In the genomic region with DNA sequence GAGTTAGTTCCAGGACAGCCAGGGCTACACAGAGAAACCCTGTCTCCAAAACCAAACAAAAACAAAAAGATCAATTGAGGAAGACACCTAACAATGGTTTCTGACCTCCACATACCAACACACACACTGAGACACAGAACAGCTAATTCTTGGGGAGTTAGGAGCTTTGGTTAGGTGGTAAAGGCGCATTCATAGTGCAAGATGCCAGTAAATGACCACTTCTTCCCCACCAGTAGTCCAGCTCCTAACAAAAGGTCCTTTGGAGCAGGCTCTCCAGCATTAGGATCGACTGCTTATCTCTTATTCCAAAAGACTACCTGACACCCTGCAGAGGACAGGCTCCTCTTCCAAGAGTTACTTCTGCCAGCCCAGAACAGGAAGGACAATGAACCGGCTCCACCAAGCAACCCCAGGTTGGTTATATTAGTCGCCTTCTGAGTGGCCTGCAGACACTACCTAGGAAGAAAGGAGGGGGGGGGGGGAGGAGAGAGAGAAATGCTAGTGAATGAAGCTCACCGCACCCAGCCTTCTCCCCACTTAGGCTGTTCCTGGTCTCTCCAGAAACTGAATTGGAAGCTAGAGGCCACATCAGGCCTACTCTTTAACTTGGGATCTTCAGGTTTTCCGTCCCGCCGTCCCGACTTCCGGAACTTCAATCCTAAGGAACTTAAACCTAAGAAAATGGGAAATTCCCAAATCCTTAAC, we compare ENCODE assay signal across 8 mouse cellular contexts. TPM values are rescaled to one million over a fixed set of nuclear protein-coding genes. Genes with fewer than 3 reads are reported as not detected.
DNase-seq lines count a peak whose midpoint lies in the region; ATAC-seq and TF ChIP-seq lines count a peak whose summit lies in the region.

No protein-coding gene starts in this region.

- no peak for TF ChIP-seq RAD21 in MEL (IDR thresholded peaks at IDR 0.05; ENCODE audit: low read depth, low read length)

- H3K27me3 ChIP-seq in cerebellum, adult 2 months (ENCODE audit: control insufficient read depth, insufficient read depth, low read length) = no peaks in the 10 kb centered on the region
- H3K27me3 ChIP-seq in MEL (ENCODE audit: control insufficient read depth in 1 of 2, insufficient read depth in 2 of 2, low read length in 2 of 2) = no peaks in the 10 kb centered on the region
- H3K27me3 ChIP-seq in forebrain, embryonic 15.5 days = no peaks in the 10 kb centered on the region
- H3K27me3 ChIP-seq in lung, postnatal 0 days (replicated peaks; ENCODE audit: insufficient read depth, low read length) = no peaks in the 10 kb centered on the region
- no peaks in the 10 kb centered on the region for H3K27me3 ChIP-seq in stomach, embryonic 15.5 days (replicated peaks)

- TF ChIP-seq EP300 in MEL (IDR thresholded peaks at IDR 0.05; ENCODE audit: low read depth in 1 of 2, low read length in 2 of 2) = no peak
- TF ChIP-seq EP300 in lung, postnatal 0 days (IDR thresholded peaks at IDR 0.05) = no peak

- no peak for TF ChIP-seq POLR2A in cerebellum, adult 2 months (IDR thresholded peaks at IDR 0.05; ENCODE audit: borderline replicate concordance, insufficient read depth, low read length)
- TF ChIP-seq POLR2A in MEL (IDR thresholded peaks at IDR 0.05; ENCODE audit: control insufficient read depth in 1 of 2, insufficient read depth in 1 of 2, low read depth in 1 of 2, low read length in 2 of 2, poor library complexity in 1 of 2) = no peak

- H3K79me2 ChIP-seq in MEL (ENCODE audit: control insufficient read depth, insufficient read depth, low read length, poor library complexity) = peaks cover 19% of the 10 kb centered on the region

- TF ChIP-seq CTCF in cerebellum, adult 2 months (IDR thresholded peaks at IDR 0.05; ENCODE audit: borderline replicate concordance, insufficient read depth, low read depth, low read length) = no peak
- no peak for TF ChIP-seq CTCF in MEL (IDR thresholded peaks at IDR 0.05 in 2 of 3, conservative IDR thresholded peaks at IDR 0.05 in 1 of 3; ENCODE audit: control insufficient read depth in 1 of 3, insufficient read depth in 1 of 3, low read depth in 2 of 3, low read length in 3 of 3, poor library complexity in 1 of 3, severe bottlenecking in 1 of 3)
- no peak for TF ChIP-seq CTCF in lung, postnatal 0 days (IDR thresholded peaks at IDR 0.05)

- H3K4me1 ChIP-seq in cerebellum, adult 2 months (ENCODE audit: control insufficient read depth, insufficient read depth, low read length) = peaks cover 3% of the 10 kb centered on the region
- peaks cover 0 to 5% of the 10 kb centered on the region in 2 experiments; a peak in 3 of 4 replicates for H3K4me1 ChIP-seq in MEL (ENCODE audit: control insufficient read depth in 1 of 2, insufficient read depth in 2 of 2, low read length in 2 of 2)
- H3K4me1 ChIP-seq in forebrain, embryonic 15.5 days = peaks cover 21% of the 10 kb centered on the region
- no peaks in the 10 kb centered on the region for H3K4me1 ChIP-seq in lung, postnatal 0 days (ENCODE audit: insufficient read depth, low read depth, low read length)
- peaks cover 9% of the 10 kb centered on the region; the same call in 1 of the 2 replicates for H3K4me1 ChIP-seq in stomach, embryonic 15.5 days

- H3K4me2 ChIP-seq in forebrain, embryonic 15.5 days (replicated peaks) = peak overlapping the region; percentile 83
- peak overlapping the region; percentile 89 for H3K4me2 ChIP-seq in lung, postnatal 0 days (replicated peaks; ENCODE audit: low read depth, low read length)
- H3K4me2 ChIP-seq in stomach, embryonic 15.5 days = peak overlapping the region; percentile 87

- ATAC-seq in forebrain, embryonic 15.5 days (replicated peaks) = peak; percentile 16; the same call in 1 of the 2 replicates
- peak; percentile 16; the same call in 1 of the 2 replicates for ATAC-seq in lung, postnatal 0 days
- no peak for ATAC-seq in stomach, embryonic 15.5 days (ENCODE audit: insufficient read depth, low FRiP score, low read depth)
- ATAC-seq in monocyte, adult 5-6 weeks (replicated peaks; ENCODE audit: insufficient number of reproducible peaks, low FRiP score, low TSS enrichment, poor library complexity, severe bottlenecking) = no peak

- peak overlapping the region; percentile 82 for H3K9ac ChIP-seq in MEL (ENCODE audit: control insufficient read depth, low read depth, low read length, poor library complexity, severe bottlenecking)
- H3K9ac ChIP-seq in forebrain, embryonic 15.5 days (replicated peaks) = peak overlapping the region; percentile 98
- peak overlapping the region; percentile 83 for H3K9ac ChIP-seq in lung, postnatal 0 days (replicated peaks; ENCODE audit: low read depth)
- H3K9ac ChIP-seq in stomach, embryonic 15.5 days = peak overlapping the region; percentile 35; the same call in 1 of the 2 replicates

- H3K4me3 ChIP-seq in cerebellum, adult 2 months (replicated peaks; ENCODE audit: insufficient read depth, low read depth, low read length) = peak overlapping the region; percentile 94
- peak overlapping the region; percentile 68 to 92 for H3K4me3 ChIP-seq in MEL (ENCODE audit: control insufficient read depth in 1 of 2, insufficient read depth in 1 of 2, low read depth in 2 of 2, low read length in 2 of 2)
- H3K4me3 ChIP-seq in forebrain, embryonic 15.5 days = peak overlapping the region; percentile 97
- peak overlapping the region; percentile 70 for H3K4me3 ChIP-seq in lung, postnatal 0 days (ENCODE audit: low read depth, low read length)
- H3K4me3 ChIP-seq in stomach, embryonic 15.5 days (replicated peaks) = peak overlapping the region; percentile 81

- DNase-seq in cerebellum, adult 2 months = peak; percentile 54
- no peak for DNase-seq in cerebellum, postnatal 4 days (ENCODE audit: low spot score in 2 of 2)
- DNase-seq in MEL (ENCODE audit: low read depth, low spot score) = peak; percentile 67
- DNase-seq in kidney, adult 9 months = peak; percentile 45
- DNase-seq in lung, postnatal 0 days (ENCODE audit: low spot score) = peak; percentile 53

- WGBS in cerebellum, adult 2 months = 7% methylated on average over 10 of the region's 10 CpGs
- 8% methylated on average over 10 of the region's 10 CpGs for WGBS in forebrain, embryonic 15.5 days
- WGBS in lung, postnatal 0 days = 5% methylated on average over 10 of the region's 10 CpGs
- WGBS in stomach, embryonic 15.5 days = 6% methylated on average over 10 of the region's 10 CpGs

- H3K9me3 ChIP-seq in MEL (replicated peaks; ENCODE audit: insufficient read depth, low read length) = no peaks in the 10 kb centered on the region
- no peaks in the 10 kb centered on the region for H3K9me3 ChIP-seq in forebrain, embryonic 15.5 days
- no peaks in the 10 kb centered on the region for H3K9me3 ChIP-seq in lung, postnatal 0 days (ENCODE audit: low read length)
- no peaks in the 10 kb centered on the region for H3K9me3 ChIP-seq in stomach, embryonic 15.5 days

- H3K36me3 ChIP-seq in MEL (ENCODE audit: control insufficient read depth in 1 of 2, insufficient read depth in 2 of 2, low read length in 2 of 2) = peaks cover 0 to 6% of the 10 kb centered on the region in 2 experiments; a peak in 3 of 4 replicates
- H3K36me3 ChIP-seq in forebrain, embryonic 15.5 days = peaks cover 31% of the 10 kb centered on the region
- H3K36me3 ChIP-seq in lung, postnatal 0 days (ENCODE audit: insufficient read depth, low read length) = peaks cover 12% of the 10 kb centered on the region; the same call in 1 of the 2 replicates
- H3K36me3 ChIP-seq in stomach, embryonic 15.5 days = peaks cover 24% of the 10 kb centered on the region

- peak overlapping the region; percentile 84 for H3K27ac ChIP-seq in cerebellum, adult 2 months (ENCODE audit: insufficient read depth, low read length)
- peak overlapping the region; percentile 88 for H3K27ac ChIP-seq in MEL (ENCODE audit: control insufficient read depth, low read depth, low read length)
- peak overlapping the region; percentile 99 for H3K27ac ChIP-seq in forebrain, embryonic 15.5 days (replicated peaks)
- peak overlapping the region; percentile 96 for H3K27ac ChIP-seq in lung, postnatal 0 days (ENCODE audit: low read length)
- peak overlapping the region; percentile 99 for H3K27ac ChIP-seq in stomach, embryonic 15.5 days

RNA-seq across cellular contexts. Expression of gene Fbrs, which starts 8.8 kb away (rescaled TPM):
- polyA plus RNA-seq in cerebellum, adult 2 months (2012; rRNA removed) = 35.5 and 37.2 TPM in 2 replicates
- total RNA-seq in MEL (2012; rRNA removed) = 7.5 TPM in 2 replicates
- polyA plus RNA-seq in MEL (2012; ENCODE audit: insufficient read depth in 1 of 2, insufficient read length in 2 of 2, low read depth in 1 of 2, low replicate concordance in 2 of 2, missing spikeins in 1 of 2) = 10 to 100 TPM in 1 of 2 experiments, not detected in 1; 53.3 TPM
- polyA plus RNA-seq in forebrain, embryonic 15.5 days (2015; fragmentation: Nextera tagmentation; extraction: Ambion mirVana) = 12.7 and 13.2 TPM in 2 replicates
- 9.9 and 11.1 TPM in 2 replicates for polyA plus RNA-seq in lung, postnatal 0 days (2015; fragmentation: Nextera tagmentation; extraction: Ambion mirVana)
- polyA plus RNA-seq in stomach, embryonic 15.5 days (2015; fragmentation: Nextera tagmentation; extraction: Ambion mirVana) = 12.2 and 13.8 TPM in 2 replicates
- 27.9 to 55.8 TPM (median 33.5 TPM) in 3 replicates for total RNA-seq in monocyte, adult 5-6 weeks (2017)

RNA-seq across cellular contexts. Expression of gene Prr14, which starts 10.8 kb away (rescaled TPM):
- polyA plus RNA-seq in cerebellum, adult 2 months (2012; rRNA removed) = 57.9 and 66.1 TPM in 2 replicates
- 10.8 and 11.7 TPM in 2 replicates for total RNA-seq in MEL (2012; rRNA removed)
- 10 to 100 TPM in 1 of 2 experiments, not detected in 1; 45.9 TPM for polyA plus RNA-seq in MEL (2012; ENCODE audit: insufficient read depth in 1 of 2, insufficient read length in 2 of 2, low read depth in 1 of 2, low replicate concordance in 2 of 2, missing spikeins in 1 of 2)
- 48.5 and 50.9 TPM in 2 replicates for polyA plus RNA-seq in forebrain, embryonic 15.5 days (2015; fragmentation: Nextera tagmentation; extraction: Ambion mirVana)
- polyA plus RNA-seq in lung, postnatal 0 days (2015; fragmentation: Nextera tagmentation; extraction: Ambion mirVana) = 37.6 and 37.7 TPM in 2 replicates
- 38.6 and 38.8 TPM in 2 replicates for polyA plus RNA-seq in stomach, embryonic 15.5 days (2015; fragmentation: Nextera tagmentation; extraction: Ambion mirVana)
- total RNA-seq in monocyte, adult 5-6 weeks (2017) = 63.5 to 76.8 TPM (median 69.4 TPM) in 3 replicates

RNA-seq across cellular contexts. Expression of gene Zfp689, which starts 21.2 kb away (rescaled TPM):
- 6.8 and 6.9 TPM in 2 replicates for polyA plus RNA-seq in cerebellum, adult 2 months (2012; rRNA removed)
- total RNA-seq in MEL (2012; rRNA removed) = 4.0 and 4.9 TPM in 2 replicates
- 1 to 10 TPM in 1 of 2 experiments, not detected in 1; 7.2 TPM for polyA plus RNA-seq in MEL (2012; ENCODE audit: insufficient read depth in 1 of 2, insufficient read length in 2 of 2, low read depth in 1 of 2, low replicate concordance in 2 of 2, missing spikeins in 1 of 2)
- polyA plus RNA-seq in forebrain, embryonic 15.5 days (2015; fragmentation: Nextera tagmentation; extraction: Ambion mirVana) = 16.2 and 17.1 TPM in 2 replicates
- polyA plus RNA-seq in lung, postnatal 0 days (2015; fragmentation: Nextera tagmentation; extraction: Ambion mirVana) = 2.6 and 3.5 TPM in 2 replicates
- polyA plus RNA-seq in stomach, embryonic 15.5 days (2015; fragmentation: Nextera tagmentation; extraction: Ambion mirVana) = 5.7 and 7.2 TPM in 2 replicates
- 1.4 to 2.8 TPM (median 1.9 TPM) in 3 replicates for total RNA-seq in monocyte, adult 5-6 weeks (2017)

RNA-seq across cellular contexts. Expression of gene Srcap, which starts 41.6 kb away (rescaled TPM):
- 32.2 and 36.2 TPM in 2 replicates for polyA plus RNA-seq in cerebellum, adult 2 months (2012; rRNA removed)
- 20.3 and 22.3 TPM in 2 replicates for total RNA-seq in MEL (2012; rRNA removed)
- polyA plus RNA-seq in MEL (2012; ENCODE audit: insufficient read depth in 1 of 2, insufficient read length in 2 of 2, low read depth in 1 of 2, low replicate concordance in 2 of 2, missing spikeins in 1 of 2) = 10 to 100 TPM; 34.3 to 45.1 TPM
- 54.1 and 64.2 TPM in 2 replicates for polyA plus RNA-seq in forebrain, embryonic 15.5 days (2015; fragmentation: Nextera tagmentation; extraction: Ambion mirVana)
- 19.2 and 19.3 TPM in 2 replicates for polyA plus RNA-seq in lung, postnatal 0 days (2015; fragmentation: Nextera tagmentation; extraction: Ambion mirVana)
- polyA plus RNA-seq in stomach, embryonic 15.5 days (2015; fragmentation: Nextera tagmentation; extraction: Ambion mirVana) = 49.7 and 55.4 TPM in 2 replicates
- total RNA-seq in monocyte, adult 5-6 weeks (2017) = 12.3 to 47.6 TPM (median 26.1 TPM) in 3 replicates

RNA-seq across cellular contexts. Expression of gene Zfp688, which starts 48.3 kb away (rescaled TPM):
- polyA plus RNA-seq in cerebellum, adult 2 months (2012; rRNA removed) = 19.3 and 20.6 TPM in 2 replicates
- 8.6 and 11.1 TPM in 2 replicates for total RNA-seq in MEL (2012; rRNA removed)
- polyA plus RNA-seq in MEL (2012; ENCODE audit: insufficient read depth in 1 of 2, insufficient read length in 2 of 2, low read depth in 1 of 2, low replicate concordance in 2 of 2, missing spikeins in 1 of 2) = 10 to 100 TPM in 1 of 2 experiments, not detected in 1; 18.1 TPM
- 27.8 and 29.5 TPM in 2 replicates for polyA plus RNA-seq in forebrain, embryonic 15.5 days (2015; fragmentation: Nextera tagmentation; extraction: Ambion mirVana)
- 27.4 and 28.9 TPM in 2 replicates for polyA plus RNA-seq in lung, postnatal 0 days (2015; fragmentation: Nextera tagmentation; extraction: Ambion mirVana)
- polyA plus RNA-seq in stomach, embryonic 15.5 days (2015; fragmentation: Nextera tagmentation; extraction: Ambion mirVana) = 22.0 and 23.6 TPM in 2 replicates
- 12.4 to 15.5 TPM (median 13.3 TPM) in 3 replicates for total RNA-seq in monocyte, adult 5-6 weeks (2017)

Comparison
In these comparisons a context has a peak if more than half of its experiments do, and no peak if none do; other contexts are left out.
1. DNase-seq: peak in cerebellum, adult 2 months (2 of 2), MEL (single experiment), kidney, adult 9 months (single experiment) and lung, postnatal 0 days (single experiment); none in cerebellum, postnatal 4 days (0 of 2).
2. H3K9ac ChIP-seq: peak in every context shown above with its lines; median percentile 98 in forebrain, embryonic 15.5 days; 83 in lung, postnatal 0 days; 82 in MEL; 35 in stomach, embryonic 15.5 days.
3. ATAC-seq: peak in forebrain, embryonic 15.5 days (single experiment) and lung, postnatal 0 days (single experiment); none in stomach, embryonic 15.5 days (single experiment) and monocyte, adult 5-6 weeks (single experiment).
4. Peak in every context shown above with its lines, with median percentiles within 50 percentile points of each other: H3K27ac ChIP-seq, H3K4me3 ChIP-seq and H3K4me2 ChIP-seq.